ENCODE assay signal across 31 mouse cellular contexts in genomic region chr11:62073575-62074140, GRCm38 (mm10).
A peak's percentile ranks its signal among the peaks of the same experiment; 100 is the strongest.
DNase-seq lines count a peak whose midpoint lies in the region; TF ChIP-seq lines count a peak whose summit lies in the region.
"Had no signal": no experiment of that assay in that cellular context is flagged by ENCODE, and none has a peak within 500 bp of the region (broad histone marks: within the 10 kb centered on the region; RNA-seq: fewer than 3 reads in every experiment).

No protein-coding gene starts in this region.

- H3K27me3 ChIP-seq in heart, embryonic 10.5 days (ENCODE audit: insufficient read depth, poor library complexity, severe bottlenecking), result no peaks in the 10 kb centered on the region
- H3K27me3 ChIP-seq in heart, adult 2 months (ENCODE audit: control insufficient read depth, insufficient read depth, low read length), result no peaks in the 10 kb centered on the region
- H3K27me3 ChIP-seq: embryonic facial prominence, embryonic 15.5 days; forebrain, embryonic 12.5 days; heart, embryonic 15.5 days; hindbrain, embryonic 12.5 days; intestine, embryonic 15.5 days; limb, embryonic 15.5 days; liver, embryonic 13.5 days; neural tube, embryonic 13.5 days; Patski had no signal

- WGBS in heart, embryonic 10.5 days, result 85% methylated on average over 7 of the region's 7 CpGs
- 88% methylated on average over 7 of the region's 7 CpGs for WGBS in heart, adult 2 months

- intact Hi-C loops in heart, adult 2 months (cut with DNase I), result no loop called here
- intact Hi-C loops in left cerebral cortex, postnatal 14 days (cut with DNase I), result no loop called here

- H3K9ac ChIP-seq in heart, adult 2 months (ENCODE audit: low read depth, low read length), result no peak overlapping the region
- H3K9ac ChIP-seq: embryonic facial prominence, embryonic 15.5 days; forebrain, embryonic 12.5 days; heart, embryonic 15.5 days; hindbrain, embryonic 12.5 days; intestine, embryonic 15.5 days; limb, embryonic 15.5 days; liver, embryonic 13.5 days; lung, embryonic 14.5 days; neural tube, embryonic 13.5 days had no signal

- TF ChIP-seq CTCF in heart, adult 2 months (IDR thresholded peaks at IDR 0.05), result no peak

- no peaks in the 10 kb centered on the region for H3K36me3 ChIP-seq in heart, embryonic 10.5 days
- no peaks in the 10 kb centered on the region for H3K36me3 ChIP-seq in heart, adult 2 months (ENCODE audit: control insufficient read depth, insufficient read depth, low read length)
- H3K36me3 ChIP-seq: embryonic facial prominence, embryonic 10.5 days; embryonic facial prominence, embryonic 15.5 days; forebrain, embryonic 12.5 days; heart, embryonic 15.5 days; hindbrain, embryonic 12.5 days; intestine, embryonic 15.5 days; limb, embryonic 10.5 days; limb, embryonic 15.5 days; midbrain, embryonic 10.5 days; neural tube, embryonic 13.5 days had no signal

- peak; percentile 16 for DNase-seq in heart, embryonic 10.5 days (ENCODE audit: low spot score)
- DNase-seq in heart, adult 2 months, result no peak
- DNase-seq in MN1 (ENCODE audit: low spot score), result peak; percentile 10
- DNase-seq in adrenal gland, postnatal 36 days, result peak; percentile 52 to 53
- peak; percentile 44 for DNase-seq in lung, postnatal 25 days (ENCODE audit: low spot score)
- DNase-seq in left cerebral cortex, postnatal 14 days (ENCODE audit: low spot score in 2 of 2), result no peak
- no peak for DNase-seq in heart, adult 9 months (ENCODE audit: low spot score in 2 of 2)
- DNase-seq in thymus, postnatal 4 days, result no peak
- DNase-seq: cerebellum, adult 18-20 months; cerebellum, postnatal 14 days; gastrocnemius, postnatal 25 days; heart, adult 18-20 months; kidney, adult 2 months; kidney, postnatal 4 days; liver, embryonic 13.5 days; lung, embryonic 14.5 days; thymus, adult 2 months had no signal

- no peak for TF ChIP-seq EP300 in heart, adult 2 months (IDR thresholded peaks at IDR 0.05; ENCODE audit: insufficient read depth, low read depth, low read length)

- no peaks in the 10 kb centered on the region for H3K9me3 ChIP-seq in heart, embryonic 10.5 days
- H3K9me3 ChIP-seq: embryonic facial prominence, embryonic 10.5 days; embryonic facial prominence, embryonic 15.5 days; forebrain, embryonic 12.5 days; G1E; heart, embryonic 15.5 days; hindbrain, embryonic 12.5 days; intestine, embryonic 15.5 days; limb, embryonic 10.5 days; limb, embryonic 15.5 days; liver, embryonic 13.5 days; midbrain, embryonic 10.5 days; neural tube, embryonic 13.5 days had no signal

- H3K4me1 ChIP-seq in heart, embryonic 10.5 days, result peaks cover 3% of the 10 kb centered on the region; the same call in 1 of the 2 replicates
- no peaks in the 10 kb centered on the region for H3K4me1 ChIP-seq in heart, adult 2 months (ENCODE audit: control insufficient read depth, insufficient read depth, low read length)
- H3K4me1 ChIP-seq: embryonic facial prominence, embryonic 15.5 days; intestine, embryonic 15.5 days had no signal

- no peaks in the 10 kb centered on the region for H3K79me2 ChIP-seq in heart, adult 2 months (replicated peaks; ENCODE audit: control insufficient read depth, insufficient read depth, low read length)

- no peak overlapping the region for H3K27ac ChIP-seq in heart, embryonic 10.5 days
- H3K27ac ChIP-seq in heart, adult 2 months, result no peak overlapping the region
- H3K27ac ChIP-seq: embryonic facial prominence, embryonic 10.5 days; embryonic facial prominence, embryonic 15.5 days; forebrain, embryonic 12.5 days; heart, embryonic 15.5 days; hindbrain, embryonic 12.5 days; hindbrain, postnatal 0 days; intestine, embryonic 15.5 days; kidney, postnatal 0 days; limb, embryonic 10.5 days; limb, embryonic 15.5 days; liver, embryonic 13.5 days; midbrain, embryonic 10.5 days; neural tube, embryonic 13.5 days had no signal

- no peak for TF ChIP-seq POLR2A in heart, adult 2 months (IDR thresholded peaks at IDR 0.05; ENCODE audit: insufficient read depth, low read depth, low read length)

- no peak overlapping the region for H3K4me3 ChIP-seq in heart, embryonic 10.5 days
- no peak overlapping the region for H3K4me3 ChIP-seq in heart, adult 2 months
- H3K4me3 ChIP-seq: embryonic facial prominence, embryonic 10.5 days; embryonic facial prominence, embryonic 15.5 days; forebrain, embryonic 12.5 days; heart, embryonic 15.5 days; hindbrain, embryonic 12.5 days; intestine, embryonic 15.5 days; limb, embryonic 10.5 days; limb, embryonic 15.5 days; liver, embryonic 13.5 days; midbrain, embryonic 10.5 days; neural tube, embryonic 13.5 days had no signal

Comparison
In these comparisons a context has a peak if more than half of its experiments do, and no peak if none do; other contexts are left out.
1. DNase-seq: peak in heart, embryonic 10.5 days (single experiment), MN1 (single experiment), adrenal gland, postnatal 36 days (2 of 2) and lung, postnatal 25 days (single experiment); none in heart, adult 2 months (0 of 2), left cerebral cortex, postnatal 14 days (0 of 2), heart, adult 9 months (0 of 2) and thymus, postnatal 4 days (single experiment).